18 mouse cellular contexts compared by ENCODE assay signal in genomic region chr1:64756640-64757030, GRCm38 (mm10). TPM values are rescaled to one million over a fixed set of nuclear protein-coding genes. Genes with fewer than 3 reads are reported as not detected.
DNase-seq lines count a peak whose midpoint lies in the region; ATAC-seq lines count a peak whose summit lies in the region.
"Had no signal": no experiment of that assay in that cellular context is flagged by ENCODE, and none has a peak within 500 bp of the region (broad histone marks: within the 10 kb centered on the region; RNA-seq: fewer than 3 reads in every experiment).

No protein-coding gene starts in this region.

- no peaks in the 10 kb centered on the region for H3K36me3 ChIP-seq in heart, embryonic 12.5 days
- H3K36me3 ChIP-seq in embryonic facial prominence, embryonic 14.5 days (ENCODE audit: control insufficient read depth, insufficient read depth, low read length): no peaks in the 10 kb centered on the region
- H3K36me3 ChIP-seq: hindbrain, embryonic 10.5 days; limb, embryonic 12.5 days; midbrain, embryonic 13.5 days; neural tube, embryonic 15.5 days had no signal

- H3K27me3 ChIP-seq in heart, embryonic 12.5 days (replicated peaks): no peaks in the 10 kb centered on the region
- no peaks in the 10 kb centered on the region for H3K27me3 ChIP-seq in embryonic facial prominence, embryonic 14.5 days (replicated peaks; ENCODE audit: control insufficient read depth, insufficient read depth, low read length)
- H3K27me3 ChIP-seq: limb, embryonic 12.5 days; midbrain, embryonic 13.5 days; neural tube, embryonic 15.5 days had no signal

- H3K9me3 ChIP-seq in heart, embryonic 12.5 days (replicated peaks): no peaks in the 10 kb centered on the region
- no peaks in the 10 kb centered on the region for H3K9me3 ChIP-seq in embryonic facial prominence, embryonic 14.5 days (ENCODE audit: control insufficient read depth, low read length)
- H3K9me3 ChIP-seq: hindbrain, embryonic 10.5 days; limb, embryonic 12.5 days; neural tube, embryonic 15.5 days had no signal

- no peak overlapping the region for H3K9ac ChIP-seq in heart, embryonic 12.5 days
- H3K9ac ChIP-seq in embryonic facial prominence, embryonic 14.5 days (ENCODE audit: low read depth, low read length): no peak overlapping the region
- H3K9ac ChIP-seq: limb, embryonic 12.5 days; midbrain, embryonic 13.5 days; neural tube, embryonic 15.5 days had no signal

- H3K27ac ChIP-seq in heart, embryonic 12.5 days (ENCODE audit: poor library complexity, severe bottlenecking): no peak overlapping the region
- H3K27ac ChIP-seq in embryonic facial prominence, embryonic 14.5 days (replicated peaks; ENCODE audit: low read depth, low read length): peak overlapping the region; percentile 67
- H3K27ac ChIP-seq: hindbrain, embryonic 10.5 days; limb, embryonic 12.5 days; midbrain, embryonic 13.5 days; neural tube, embryonic 15.5 days had no signal

- H3K4me1 ChIP-seq in heart, embryonic 12.5 days (replicated peaks): no peaks in the 10 kb centered on the region; the same call in 1 of the 2 replicates
- H3K4me1 ChIP-seq in embryonic facial prominence, embryonic 14.5 days (ENCODE audit: control insufficient read depth, insufficient read depth, low read length): peaks cover 14% of the 10 kb centered on the region
- H3K4me1 ChIP-seq: limb, embryonic 12.5 days; midbrain, embryonic 13.5 days; neural tube, embryonic 15.5 days had no signal

- ATAC-seq in heart, embryonic 12.5 days (ENCODE audit: insufficient number of reproducible peaks, low FRiP score): no peak
- no peak for ATAC-seq in embryonic facial prominence, embryonic 14.5 days (ENCODE audit: low read depth)
- ATAC-seq: forebrain, embryonic 14.5 days; intestine, postnatal 0 days; midbrain, embryonic 13.5 days had no signal

- DNase-seq in heart, adult 9 months (ENCODE audit: low spot score in 2 of 2): peak; percentile 10 to 16
- peak; percentile 22 for DNase-seq in 3134 (ENCODE audit: extremely low read depth, insufficient read length, low spot score)
- peak; percentile 55 for DNase-seq in embryonic facial prominence, embryonic 14.5 days (ENCODE audit: low spot score)
- DNase-seq in lung, postnatal 36 days: peak; percentile 19
- DNase-seq in spleen, adult 12 weeks (ENCODE audit: low spot score): no peak
- DNase-seq in spleen, postnatal 4 days (ENCODE audit: low spot score in 2 of 2): no peak
- no peak for DNase-seq in layer of hippocampus, postnatal 10 days (ENCODE audit: low spot score in 2 of 2)
- DNase-seq: cerebellum, adult 11 months; embryo, embryonic 11 days; right cerebral cortex, postnatal 14 days; thymus, adult 18-20 months had no signal

- H3K4me2 ChIP-seq in heart, embryonic 12.5 days: no peak overlapping the region
- H3K4me2 ChIP-seq in embryonic facial prominence, embryonic 14.5 days (ENCODE audit: low read depth, low read length): peak overlapping the region; percentile 24; the same call in 1 of the 2 replicates
- H3K4me2 ChIP-seq: limb, embryonic 12.5 days; midbrain, embryonic 13.5 days; neural tube, embryonic 15.5 days had no signal

- no peak overlapping the region for H3K4me3 ChIP-seq in heart, embryonic 12.5 days
- no peak overlapping the region for H3K4me3 ChIP-seq in embryonic facial prominence, embryonic 14.5 days (ENCODE audit: low read depth, low read length)
- H3K4me3 ChIP-seq: hindbrain, embryonic 10.5 days; limb, embryonic 12.5 days; midbrain, embryonic 13.5 days; neural tube, embryonic 15.5 days had no signal

- WGBS in heart, embryonic 12.5 days: 55% methylated on average over 10 of the region's 10 CpGs
- 44% methylated on average over 10 of the region's 10 CpGs for WGBS in embryonic facial prominence, embryonic 14.5 days

RNA-seq across cellular contexts. Expression of gene Fzd5, which starts 19.1 kb away (rescaled TPM):
- polyA plus RNA-seq in heart, embryonic 12.5 days (2016; fragmentation: Nextera tagmentation; extraction: Ambion mirVana): 1.7 and 2.0 TPM in 2 replicates
- 2.6 and 2.8 TPM in 2 replicates for polyA plus RNA-seq in embryonic facial prominence, embryonic 14.5 days (2014; fragmentation: Nextera tagmentation; extraction: Ambion mirVana)
- 1 to 10 TPM in 1 of 2 experiments, under 1 TPM in 1; 0.83 to 1.0 TPM for total RNA-seq in layer of hippocampus, postnatal 10 days (2021)

Comparison
In these comparisons a context has a peak if more than half of its experiments do, and no peak if none do; other contexts are left out.
1. DNase-seq: peak in heart, adult 9 months (2 of 2), 3134 (single experiment), embryonic facial prominence, embryonic 14.5 days (single experiment) and lung, postnatal 36 days (single experiment); none in spleen, adult 12 weeks (single experiment), spleen, postnatal 4 days (0 of 2) and layer of hippocampus, postnatal 10 days (0 of 2).